Mouse (Mus musculus): ENCODE results near the gene Crispld2. TPM values are rescaled to one million over a fixed set of nuclear protein-coding genes. Genes with fewer than 3 reads are reported as not detected.

The Crispld2 gene
- total RNA-seq (2021): 10 to 100 TPM in 1 of 2 experiments, 1 to 10 TPM in 1; 7.8 to 19.4 TPM
- long read RNA-seq, experiment 1, full-length matches to known transcripts: 7 of 12 reads
- long read RNA-seq, experiment 1, partial matches to known transcripts: 2 of 12 reads
- long read RNA-seq, experiment 1, other reads (novel, unspliced or antisense): 3 of 12 reads
- long read RNA-seq, experiment 2, partial matches to known transcripts: 3 of 6 reads
- long read RNA-seq, experiment 2, other reads (novel, unspliced or antisense): 0 of 6 reads

DNA sequence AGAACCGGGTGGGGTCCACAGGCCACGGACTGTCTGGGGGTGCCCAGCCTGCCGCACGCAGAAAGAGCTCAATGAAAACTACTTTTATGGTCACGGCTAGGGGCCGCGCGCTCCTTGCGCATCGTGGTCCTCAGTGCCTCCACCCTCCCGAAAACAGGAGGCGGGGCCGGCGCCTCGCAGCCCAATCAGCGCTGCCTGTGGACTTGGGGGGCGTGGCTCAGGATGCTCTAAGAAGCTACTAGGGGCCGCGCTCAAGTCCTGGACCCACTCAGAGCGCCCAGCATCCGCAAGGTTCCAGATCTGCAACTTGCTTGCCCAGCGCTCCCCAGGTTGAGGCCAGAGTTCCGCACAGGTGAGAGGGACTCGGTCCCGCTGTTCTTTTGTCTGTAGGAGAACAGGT, at the start of gene Crispld2:
Gene Crispld2 (plus strand): TSS at position 190 of the 400 bp plus-strand sequence.
- DNase-seq: peak; percentile 55 to 77

DNA sequence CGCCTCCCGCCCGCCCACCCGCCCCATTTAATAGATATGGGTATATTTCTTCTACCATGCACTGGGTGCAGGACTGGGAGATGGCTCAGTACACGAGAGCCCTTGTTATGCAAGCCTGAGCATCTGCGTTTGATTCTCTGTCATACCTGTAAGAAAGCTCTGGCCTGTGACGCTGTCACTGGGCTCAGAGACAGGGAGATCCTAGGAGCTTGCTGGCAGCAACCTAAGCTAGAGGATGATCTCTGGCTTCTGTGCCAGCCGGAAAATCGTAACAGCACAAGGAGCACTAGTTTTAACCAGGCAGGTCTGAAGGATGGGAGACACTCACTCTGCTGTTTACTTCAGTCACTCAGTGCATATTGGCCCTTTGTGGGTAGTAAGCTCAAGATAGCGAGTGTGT, 48.6 kb upstream of the Crispld2 start:
- no peak for DNase-seq

DNA sequence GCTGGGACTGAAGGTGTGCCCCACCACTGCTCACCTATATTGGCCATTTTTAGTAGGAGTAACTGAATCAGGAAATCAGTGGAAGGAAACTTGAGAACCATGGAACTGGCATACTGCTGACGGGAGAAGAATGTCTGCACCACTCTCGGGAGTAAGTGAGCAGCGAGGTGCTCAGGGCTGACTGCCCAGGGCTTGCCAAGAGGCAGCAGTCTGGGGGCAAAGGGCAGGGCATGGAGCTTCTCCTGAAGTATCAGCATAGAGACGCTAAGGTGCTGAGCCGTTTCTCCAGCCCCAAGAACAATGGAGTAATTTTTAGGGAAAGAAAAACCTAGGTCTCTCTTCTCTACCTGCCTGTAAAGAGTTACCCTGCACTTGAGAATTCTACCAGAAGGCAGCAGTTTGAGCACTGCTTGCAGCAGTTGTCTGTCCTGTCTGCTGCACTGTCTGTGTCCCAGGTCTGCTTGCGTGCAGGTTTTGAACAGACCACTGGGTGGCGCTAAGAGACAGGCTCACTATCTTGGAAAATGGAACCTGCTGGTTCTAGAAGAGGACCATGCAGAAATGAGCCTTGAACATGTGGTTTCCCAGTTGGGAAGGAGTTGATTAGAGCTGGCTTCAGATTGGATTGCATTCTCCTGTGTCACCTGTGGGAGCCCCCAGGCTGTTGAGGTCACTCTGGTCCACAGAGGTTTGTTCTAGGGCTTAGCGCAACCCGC, 48.0 kb upstream of the Crispld2 start:
- DNase-seq: peak; percentile 76 to 80

DNA sequence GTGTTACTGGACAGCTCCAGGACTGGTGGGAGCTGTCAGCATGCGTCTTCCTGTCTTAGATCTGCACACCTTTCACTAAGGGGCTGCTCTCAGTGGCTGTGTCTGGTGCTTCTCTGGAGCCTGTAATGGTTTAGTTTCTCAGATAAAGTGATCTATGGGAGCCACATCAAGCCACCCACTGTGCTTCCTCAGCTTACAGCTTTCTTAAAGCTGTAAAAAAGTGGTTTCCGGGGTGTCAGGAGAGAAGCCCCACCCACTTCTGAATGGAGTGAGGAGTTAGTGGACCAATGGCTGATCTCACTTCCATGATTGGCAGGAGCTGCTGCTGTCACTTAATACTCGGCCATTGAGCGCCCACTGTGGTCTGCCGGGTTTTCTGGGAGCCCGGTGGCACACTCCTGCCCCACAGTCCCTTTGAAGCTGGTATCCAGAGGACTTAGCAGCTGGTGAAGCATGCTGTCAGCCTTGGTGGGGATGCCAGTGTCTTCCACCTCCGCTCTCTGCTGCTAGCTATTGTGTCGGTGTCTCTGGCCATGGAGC, 45.8 kb upstream of the Crispld2 start:
- no peak for DNase-seq

DNA sequence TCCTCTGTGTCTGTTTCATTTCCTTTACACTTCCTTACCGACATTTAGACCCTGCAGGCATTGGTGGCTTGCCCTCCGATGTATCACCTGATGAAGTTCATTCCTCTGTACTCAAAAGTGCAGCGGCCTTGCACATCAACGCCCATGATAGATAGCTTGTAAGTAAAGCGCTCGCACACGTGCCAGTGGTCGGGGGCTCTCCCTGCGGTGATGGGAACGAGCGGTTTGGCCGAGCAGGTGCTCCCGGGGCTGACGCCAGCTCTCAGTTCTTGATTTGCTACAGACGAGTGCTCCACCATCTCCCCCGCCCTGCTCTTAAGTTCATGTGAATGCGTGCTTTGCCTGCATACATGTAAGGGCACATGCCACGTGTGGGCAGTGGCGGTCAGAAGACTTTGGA, 44.6 kb upstream of the Crispld2 start:
- no peak for DNase-seq

DNA sequence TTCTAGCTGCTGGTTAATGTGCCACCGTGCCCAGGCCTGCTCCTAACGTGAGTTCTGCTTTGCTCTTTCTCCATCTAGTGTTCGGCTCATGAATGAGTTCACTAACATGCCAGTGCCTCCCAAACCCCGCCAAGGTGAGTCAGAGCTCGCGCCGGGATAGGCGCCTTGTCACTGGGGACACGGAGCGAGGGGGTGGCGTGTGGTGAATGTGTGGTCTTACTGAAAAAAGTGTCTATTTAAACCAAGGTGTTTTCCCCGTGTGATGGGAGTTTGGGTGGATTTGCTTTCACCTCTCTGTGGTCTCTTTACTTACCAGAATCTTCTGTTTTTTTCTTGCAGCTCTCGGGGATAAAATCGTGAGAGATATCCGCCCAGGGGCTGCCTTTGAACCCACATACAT, 43.9 kb upstream of the Crispld2 start:
- peak; percentile 68 to 74 for DNase-seq

DNA sequence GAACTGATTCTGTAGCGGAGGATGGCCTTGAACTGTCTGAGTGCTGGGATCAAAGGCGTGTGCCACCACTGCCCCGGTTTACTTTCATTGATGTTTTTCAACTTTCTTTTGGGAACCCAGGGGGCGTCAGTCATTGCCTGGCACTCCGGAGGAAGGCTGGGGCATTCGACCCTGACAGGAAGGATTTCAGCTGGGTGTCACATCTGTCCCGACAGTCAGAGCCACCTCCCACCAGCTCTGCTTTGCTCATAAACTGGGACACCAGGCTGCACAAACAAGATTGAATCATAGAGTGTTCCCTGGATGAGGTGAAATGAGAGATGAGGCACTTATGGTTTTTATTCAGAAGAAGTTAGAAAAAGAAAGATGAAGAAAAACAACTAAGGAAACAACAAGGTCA, 40.0 kb upstream of the Crispld2 start:
- DNase-seq: peak in 1 of 2 experiments; percentile 28

DNA sequence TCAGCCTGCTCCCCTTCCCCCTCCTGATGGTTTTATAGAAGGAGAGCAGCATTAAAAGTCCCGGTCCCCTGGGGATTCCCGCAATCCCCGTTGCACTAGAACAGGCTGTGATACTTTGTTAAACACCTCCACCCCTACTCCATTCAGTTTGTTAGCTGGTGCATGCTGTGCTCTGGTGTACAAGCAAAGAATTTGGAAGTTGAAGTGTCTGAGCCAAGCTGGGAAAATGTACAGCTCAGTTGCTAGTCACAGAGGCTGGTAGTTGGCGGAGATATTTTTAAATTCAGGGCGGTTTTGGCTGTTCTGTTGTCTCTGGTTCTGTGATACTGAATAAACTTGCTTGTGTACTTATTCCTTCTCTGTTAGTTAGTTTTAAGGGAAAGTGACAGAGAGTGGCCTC, 39.5 kb upstream of the Crispld2 start:
- DNase-seq: no peak

DNA sequence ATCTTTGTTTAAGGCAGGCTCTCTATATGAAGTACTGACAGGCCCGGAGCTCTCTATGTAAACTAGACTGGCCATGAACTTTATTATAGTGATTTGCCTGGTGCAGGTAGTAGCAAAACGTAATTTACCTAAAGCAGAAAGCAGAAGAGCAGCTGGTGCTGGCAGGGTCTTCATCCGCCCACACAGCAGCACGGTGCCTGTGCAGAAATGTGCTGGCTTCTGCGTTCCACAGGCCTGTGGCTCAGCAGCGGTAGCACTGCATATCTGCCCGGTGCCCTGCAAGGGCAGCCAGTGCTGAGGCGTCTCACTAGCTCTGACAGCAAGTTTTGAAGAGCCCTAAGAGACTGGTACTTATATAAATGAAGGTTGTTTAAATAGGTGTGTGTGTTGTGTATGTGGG, 36.9 kb upstream of the Crispld2 start:
- DNase-seq: no peak

DNA sequence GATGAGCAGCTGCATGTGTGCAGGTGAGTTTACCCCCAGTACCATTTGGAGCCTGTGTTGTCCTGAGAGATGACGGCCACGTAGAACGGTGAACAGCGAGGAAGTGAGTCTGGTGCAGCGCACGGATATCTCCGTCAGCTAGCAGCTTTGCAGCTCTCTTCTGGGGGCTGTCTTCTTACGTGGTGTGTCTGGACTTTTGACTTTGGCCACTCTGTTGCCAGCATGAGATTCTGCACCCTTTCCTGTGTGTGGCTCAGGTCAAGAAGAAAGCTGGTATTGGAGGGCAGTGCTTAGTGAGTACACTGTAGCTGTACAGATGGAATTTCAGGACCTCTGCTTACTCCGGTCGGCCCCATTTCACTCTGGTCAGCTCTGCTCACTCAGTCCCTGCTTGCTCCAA, 34.2 kb upstream of the Crispld2 start:
- DNase-seq: no peak

DNA sequence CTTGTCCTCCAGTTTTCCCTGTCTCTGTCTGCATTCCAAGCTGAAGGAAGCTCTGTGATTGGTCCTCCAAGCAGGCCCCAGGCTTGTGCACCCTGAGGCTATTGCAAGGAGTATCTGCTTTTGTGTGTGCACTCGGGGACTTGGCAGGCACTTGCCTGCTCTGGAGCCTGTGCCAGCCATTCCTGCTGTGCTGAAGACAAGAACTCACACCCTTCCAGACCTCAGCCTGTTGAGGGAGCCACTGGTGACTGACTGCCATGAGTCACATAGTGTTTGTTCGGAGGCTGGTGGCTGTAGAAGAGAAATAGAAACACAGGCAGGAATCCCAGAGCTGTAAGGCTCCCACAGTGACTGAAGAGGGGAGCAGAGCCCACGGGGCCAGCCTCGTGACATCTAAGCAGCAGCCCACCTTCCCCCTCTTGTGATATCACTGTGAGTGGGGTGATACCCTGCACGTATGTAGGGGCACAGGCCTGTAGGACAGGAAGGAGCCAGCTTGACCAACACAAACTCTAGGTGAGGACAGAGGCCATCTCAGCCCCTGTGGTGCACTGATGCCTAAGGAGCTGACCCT, 31.6 kb upstream of the Crispld2 start:
- DNase-seq: peak; percentile 45 to 47

DNA sequence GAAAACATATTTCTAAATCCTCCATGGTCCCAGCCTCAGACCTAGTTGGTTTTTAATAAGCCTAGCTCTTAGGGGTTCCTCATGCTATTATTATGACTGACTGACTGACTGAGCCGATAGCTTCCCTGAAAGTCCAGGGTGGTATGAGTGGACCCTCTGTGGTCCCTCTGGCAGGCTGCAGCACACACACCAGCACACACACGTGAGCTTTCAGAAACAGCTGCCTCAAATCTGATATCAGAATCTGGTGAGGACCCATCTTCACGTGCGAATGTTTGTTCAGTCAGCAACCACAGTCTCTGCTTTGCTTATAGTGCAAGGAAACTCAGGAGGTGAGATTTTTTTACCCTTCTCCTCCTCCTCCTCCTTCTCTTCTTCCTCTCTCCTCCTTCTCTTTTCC, 27.4 kb upstream of the Crispld2 start:
- DNase-seq: no peak

DNA sequence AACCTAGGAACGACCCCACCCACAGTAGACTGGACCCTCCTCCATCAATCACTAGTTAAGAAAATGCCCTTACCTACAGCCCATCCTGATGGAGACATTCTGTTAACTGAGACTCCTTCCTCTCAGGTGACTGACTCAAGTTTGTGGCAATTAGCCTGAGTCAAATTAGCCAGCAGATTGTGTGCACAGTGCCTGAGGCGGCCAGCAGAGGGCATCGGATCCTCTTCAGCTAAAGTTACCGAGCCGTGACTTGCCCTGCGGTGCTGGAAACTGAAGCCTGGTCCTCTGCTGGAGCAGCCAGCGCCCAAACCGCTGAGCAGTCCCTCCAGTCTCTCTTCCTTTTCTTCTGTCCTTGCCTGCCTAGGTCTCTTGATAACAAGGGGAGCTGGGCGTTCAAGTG, 24.8 kb upstream of the Crispld2 start:
- no peak for DNase-seq

DNA sequence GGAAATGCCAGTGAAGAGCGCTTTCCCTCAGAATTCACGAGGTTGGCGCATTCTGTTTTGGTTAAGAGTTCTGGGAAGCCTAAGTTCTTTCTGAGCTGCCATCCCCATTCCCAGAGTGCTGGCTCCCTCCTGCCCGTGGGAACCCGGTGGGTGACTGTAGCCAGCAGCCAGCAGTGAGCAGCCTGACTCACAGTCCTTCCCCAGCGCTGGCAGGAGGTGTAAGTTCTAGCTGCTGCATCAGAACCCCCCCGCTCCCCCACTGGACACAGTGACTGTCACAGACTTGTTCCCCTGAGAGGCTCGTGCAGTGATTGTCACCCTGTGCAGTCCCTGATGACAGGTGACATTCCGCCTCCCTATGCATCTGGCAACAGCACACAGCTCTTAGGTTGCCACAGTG, 22.1 kb upstream of the Crispld2 start:
- peak; percentile 24 to 54 for DNase-seq

DNA sequence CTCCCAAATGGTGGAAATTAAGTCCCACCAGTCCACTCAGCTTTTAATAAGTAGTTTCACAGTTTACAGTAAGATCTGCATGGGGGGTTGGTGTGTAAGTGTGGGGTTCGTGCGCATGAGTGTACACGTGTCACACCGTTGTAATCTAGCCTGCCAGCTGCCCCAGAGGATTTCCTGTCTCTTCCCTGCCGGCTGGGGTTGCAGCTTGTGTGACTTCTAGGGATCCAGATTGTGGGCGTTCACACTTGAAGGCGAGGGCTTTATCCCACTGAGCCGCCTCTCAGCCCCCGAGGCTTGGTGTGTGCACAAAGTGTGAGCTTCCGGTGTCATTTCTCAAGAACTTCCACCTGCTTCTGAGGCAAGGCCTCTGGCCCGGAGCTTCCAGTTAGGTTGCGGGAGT, 19.7 kb upstream of the Crispld2 start:
- no peak for DNase-seq

DNA sequence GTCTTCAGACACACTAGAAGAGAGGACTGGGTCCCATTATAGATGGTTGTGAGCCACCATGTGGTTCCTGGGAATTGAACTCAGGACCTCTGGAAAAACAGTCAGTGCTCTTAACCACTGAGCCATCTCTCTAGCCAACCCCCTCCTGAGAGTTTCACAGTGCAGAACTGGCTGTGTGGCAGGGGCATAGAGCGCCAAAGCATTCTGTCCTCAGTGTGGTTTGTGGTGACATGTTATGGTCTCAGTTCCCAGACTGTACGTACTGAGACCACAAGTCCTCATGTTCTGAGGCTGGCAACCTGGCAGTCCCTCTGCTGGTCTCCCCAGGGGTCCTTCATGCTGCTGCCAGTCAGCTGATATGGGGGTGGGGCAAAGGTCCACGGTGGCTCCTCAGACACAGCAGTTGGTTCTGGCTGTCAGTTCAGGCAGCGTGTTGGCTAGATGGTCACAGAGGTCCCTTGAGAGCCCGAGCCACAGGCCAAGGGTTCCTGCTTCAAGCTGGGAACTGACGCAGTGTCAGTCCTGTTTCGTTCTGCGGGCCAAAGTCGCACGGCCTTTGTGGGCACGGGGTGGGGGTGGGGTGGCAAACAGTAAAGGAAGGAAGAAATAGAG, 13.4 kb upstream of the Crispld2 start:
- DNase-seq: peak in 1 of 2 experiments; percentile 47

DNA sequence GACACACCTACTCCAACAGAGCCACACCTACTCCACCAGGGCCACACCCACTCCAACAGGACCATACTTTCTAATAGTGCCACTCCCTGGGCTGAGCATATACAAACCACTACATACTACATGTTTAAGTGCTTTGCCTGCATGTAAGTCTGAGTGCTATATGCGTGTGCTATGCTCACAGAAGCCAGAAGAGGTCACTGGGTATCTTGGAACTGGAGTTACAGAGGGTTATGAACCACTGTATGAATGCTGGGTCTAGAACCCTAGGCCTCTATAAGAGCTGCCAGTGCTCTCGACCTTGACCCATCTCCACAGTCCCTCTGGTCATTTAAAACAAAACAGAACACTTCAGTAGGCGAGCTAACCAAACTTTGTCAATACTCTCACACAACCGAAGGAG, 11.0 kb upstream of the Crispld2 start:
- DNase-seq: no peak

DNA sequence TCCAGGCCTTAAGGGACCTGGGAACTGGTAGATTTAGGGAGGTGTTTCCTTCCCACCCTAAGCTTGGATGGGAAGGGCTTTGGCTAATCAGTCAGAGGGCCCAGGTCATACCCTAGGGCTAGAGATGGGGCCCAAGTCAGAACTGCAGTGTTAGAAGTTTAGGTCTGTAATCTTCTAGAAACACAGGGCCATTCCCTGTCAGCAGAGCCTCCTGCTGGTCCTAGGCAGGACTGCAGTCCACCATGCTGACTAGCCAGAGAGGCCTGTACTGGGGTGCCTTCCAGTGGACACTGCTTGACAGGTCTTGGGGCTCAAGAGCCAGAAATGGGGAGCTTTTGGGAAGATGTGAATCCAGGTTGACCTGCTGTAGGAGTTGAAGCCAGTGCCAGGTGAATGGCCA, 8.2 kb upstream of the Crispld2 start:
- peak in 1 of 2 experiments; percentile 45 for DNase-seq

DNA sequence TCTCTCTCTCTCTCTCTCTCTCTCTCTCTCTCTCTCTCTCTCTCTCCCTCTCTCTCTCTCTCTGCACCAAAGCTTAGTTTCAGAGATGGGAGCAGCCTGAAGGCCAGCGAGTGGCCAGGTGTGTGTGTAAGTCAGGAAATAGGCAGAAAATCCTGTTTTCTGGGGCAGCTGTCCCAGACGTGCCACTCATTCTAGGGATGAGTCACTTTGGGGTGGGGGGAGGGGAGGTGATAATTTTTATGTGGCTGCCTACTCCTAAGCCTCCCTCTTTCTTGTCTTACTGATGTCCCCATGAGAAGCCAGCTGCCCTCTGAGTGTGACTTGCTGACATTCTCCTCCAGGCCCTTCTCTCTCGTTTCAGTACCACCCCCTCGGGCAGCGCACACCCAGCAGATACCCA, 6.1 kb upstream of the Crispld2 start:
- DNase-seq: no peak

DNA sequence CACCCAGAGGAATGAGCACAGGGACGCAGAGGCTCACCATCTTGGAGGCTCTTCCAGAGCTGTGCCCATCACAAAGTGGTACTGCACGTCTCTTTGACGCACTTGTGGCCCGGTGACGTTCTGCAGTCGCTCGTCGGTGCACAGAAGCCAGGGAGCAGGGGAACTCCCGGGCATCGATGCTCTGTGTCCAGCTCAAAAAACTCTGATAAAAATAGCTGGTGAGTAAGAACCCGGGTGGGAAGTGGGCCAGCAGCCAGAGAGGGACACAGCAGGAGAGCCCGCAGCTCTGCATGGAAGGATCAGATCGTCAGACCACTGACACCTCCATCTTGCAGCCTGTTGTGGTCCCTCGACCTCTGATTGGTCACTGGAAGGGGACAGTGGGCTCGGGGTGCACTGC, 4.2 kb upstream of the Crispld2 start:
- peak; percentile 70 to 84 for DNase-seq

DNA sequence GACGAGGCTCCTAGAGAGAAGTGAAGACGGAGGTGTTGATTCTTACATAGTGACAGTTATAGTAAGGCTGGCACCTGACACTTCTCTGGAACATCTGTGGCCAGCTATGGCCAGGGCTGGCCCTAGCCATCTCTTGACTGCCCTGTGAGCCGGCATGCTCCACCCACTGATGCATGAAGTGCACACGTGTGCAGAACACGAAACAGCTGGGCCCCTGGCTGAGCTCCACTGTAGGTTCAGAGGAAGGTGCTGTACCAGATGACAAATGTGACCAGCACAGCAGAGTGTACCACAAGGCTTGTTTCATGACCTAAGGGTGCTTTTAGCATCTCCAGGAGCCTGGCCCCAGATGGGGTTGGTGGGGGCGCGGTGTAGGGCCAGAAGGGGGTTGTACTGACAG, 1.9 kb downstream of the Crispld2 start:
- no peak for DNase-seq

DNA sequence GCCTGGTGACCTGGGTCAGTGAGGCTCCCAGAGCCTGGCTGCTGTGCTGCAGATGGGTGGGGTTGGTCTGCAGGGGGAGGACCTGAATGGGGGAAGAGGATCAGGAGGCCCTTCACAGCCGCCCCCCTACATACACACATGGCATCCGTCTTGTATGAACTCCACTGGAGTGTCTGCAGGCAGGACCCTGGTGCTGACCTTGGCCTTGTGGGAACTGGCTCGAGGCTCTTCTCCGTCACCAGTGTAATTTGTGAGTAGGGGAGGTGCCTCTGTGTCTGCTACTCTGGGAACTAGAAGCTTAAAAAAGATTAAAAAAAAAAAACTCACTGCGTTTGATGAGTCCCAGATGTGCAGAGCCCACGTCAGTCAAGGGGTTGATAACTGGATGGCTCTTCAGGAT, 2.3 kb downstream of the Crispld2 start:
- peak; percentile 69 for DNase-seq

DNA sequence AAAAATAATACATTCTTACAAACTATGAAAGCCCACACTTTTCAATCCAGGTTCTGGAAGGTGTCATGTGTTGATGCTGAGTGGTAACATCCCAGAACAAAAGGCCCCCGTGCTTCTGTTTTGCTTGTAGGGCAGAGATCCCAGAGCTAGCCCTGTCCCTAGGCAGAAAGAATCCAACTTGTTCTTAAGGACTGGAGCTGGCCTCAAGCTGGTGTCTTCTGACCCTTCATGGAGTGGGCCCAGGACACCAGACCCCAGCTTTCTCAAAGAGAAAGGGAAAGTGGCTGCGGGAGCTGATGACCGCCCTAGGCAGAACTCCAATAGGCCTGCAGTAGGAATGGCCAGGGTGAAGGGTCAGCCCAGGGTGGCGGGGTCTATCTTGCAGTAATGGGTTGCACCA, 5.0 kb downstream of the Crispld2 start:
- DNase-seq: no peak

Data from adrenal gland, postnatal 36 days (tissue).